Mouse (Mus musculus) spleen, adult 2 months (tissue): ENCODE results near the gene Apoc1. TPM values are rescaled to one million over a fixed set of nuclear protein-coding genes. Genes with fewer than 3 reads are reported as not detected.

Experiments used
- DNase-seq, 2 experiments: peaks; one replicate each; pipeline versions ENCODE4 v3.0.0 to v3.0.0-alpha.2; 2012 to 2021; ENCODE audit warnings: low spot score in 2 of 2, low read depth in 1 of 2
- H3K27ac ChIP-seq: fragments of 200-500 bp; 2 replicates; pipeline ENCODE4 v1.5.1; 2012; ENCODE audit warnings: low read length, inconsistent platforms; ENCODE audit not compliant: insufficient read depth
- H3K27me3 ChIP-seq: fragments of 200-500 bp; 2 replicates; pipeline ENCODE4 v1.6.1; 2012; ENCODE audit warnings: mild to moderate bottlenecking, moderate library complexity, low read length, inconsistent platforms; ENCODE audit not compliant: control insufficient read depth, insufficient read depth
- H3K36me3 ChIP-seq: fragments of 200-500 bp; 2 replicates; pipeline ENCODE4 v1.6.1; 2012; ENCODE audit warnings: mild to moderate bottlenecking, low read length, inconsistent platforms; ENCODE audit not compliant: control insufficient read depth, insufficient read depth
- H3K4me1 ChIP-seq: fragments of 200-500 bp; 2 replicates; pipeline ENCODE4 v1.6.1; 2011; ENCODE audit warnings: inconsistent platforms; ENCODE audit not compliant: control insufficient read depth, insufficient read depth, insufficient read length
- H3K4me3 ChIP-seq: fragments of 200-500 bp; 2 replicates; pipeline ENCODE4 v1.5.1; 2011; ENCODE audit warnings: mild to moderate bottlenecking, inconsistent platforms; ENCODE audit not compliant: insufficient read depth, insufficient read length; ENCODE audit errors: extremely low read depth
- CTCF ChIP-seq: fragments of 200-500 bp; IDR thresholded peaks from 2 replicates; pipeline ENCODE4 v1.5.1; 2011; ENCODE audit warnings: mild to moderate bottlenecking, inconsistent platforms; ENCODE audit not compliant: insufficient read depth, insufficient read length, insufficient replicate concordance; ENCODE audit errors: extremely low read depth
- POLR2A ChIP-seq: fragments of 200-500 bp; IDR thresholded peaks from 2 replicates; pipeline ENCODE4 v1.6.1; 2011; ENCODE audit warnings: low read depth, low read length, inconsistent platforms
- WGBS: fragments of 180-500 bp; shearing (Covaris S2); methylation state at CpG from one replicate; pipeline ENCODE4 v1.1.7; 2018; 5-methylcytosine and 5-hydroxymethylcytosine counted together
- polyA plus RNA-seq: library from polyadenylated mRNA; depleted of rRNA; stranded (reverse); fragments of >200 nt; gene quantifications from 2 replicates; pipeline ENCODE4 v1.2.3, GENCODE M21; 2012

Apoc1 gene
- polyA plus RNA-seq, 1 experiment, result 4.3 TPM

- Histone ChIP-seq H3K27ac (peak within 1 kb of the TSS; percentile 85), H3K36me3 (peaks cover 11% of the 10 kb centered on the region), H3K4me1 (peaks cover 22% of the 10 kb centered on the region), H3K4me3 (peak within 1 kb of the TSS; percentile 49), H3K27me3 (no peaks in the 10 kb centered on the region)
- no peak for TF ChIP-seq CTCF
- TF ChIP-seq POLR2A, result no peak
- DNase-seq, result peak in 1 of 2 experiments; percentile 33
- WGBS, result 8% methylated on average over 20 of the region's 20 CpGs
Measured at GRCm38 (mm10) chr7:19698907-19699826, 6.7 kb upstream of the Apoc1 start, which contains the start of gene Apoe. Gene Apoe, minus strand, starts transcription at chr7:19699188.

DNA sequence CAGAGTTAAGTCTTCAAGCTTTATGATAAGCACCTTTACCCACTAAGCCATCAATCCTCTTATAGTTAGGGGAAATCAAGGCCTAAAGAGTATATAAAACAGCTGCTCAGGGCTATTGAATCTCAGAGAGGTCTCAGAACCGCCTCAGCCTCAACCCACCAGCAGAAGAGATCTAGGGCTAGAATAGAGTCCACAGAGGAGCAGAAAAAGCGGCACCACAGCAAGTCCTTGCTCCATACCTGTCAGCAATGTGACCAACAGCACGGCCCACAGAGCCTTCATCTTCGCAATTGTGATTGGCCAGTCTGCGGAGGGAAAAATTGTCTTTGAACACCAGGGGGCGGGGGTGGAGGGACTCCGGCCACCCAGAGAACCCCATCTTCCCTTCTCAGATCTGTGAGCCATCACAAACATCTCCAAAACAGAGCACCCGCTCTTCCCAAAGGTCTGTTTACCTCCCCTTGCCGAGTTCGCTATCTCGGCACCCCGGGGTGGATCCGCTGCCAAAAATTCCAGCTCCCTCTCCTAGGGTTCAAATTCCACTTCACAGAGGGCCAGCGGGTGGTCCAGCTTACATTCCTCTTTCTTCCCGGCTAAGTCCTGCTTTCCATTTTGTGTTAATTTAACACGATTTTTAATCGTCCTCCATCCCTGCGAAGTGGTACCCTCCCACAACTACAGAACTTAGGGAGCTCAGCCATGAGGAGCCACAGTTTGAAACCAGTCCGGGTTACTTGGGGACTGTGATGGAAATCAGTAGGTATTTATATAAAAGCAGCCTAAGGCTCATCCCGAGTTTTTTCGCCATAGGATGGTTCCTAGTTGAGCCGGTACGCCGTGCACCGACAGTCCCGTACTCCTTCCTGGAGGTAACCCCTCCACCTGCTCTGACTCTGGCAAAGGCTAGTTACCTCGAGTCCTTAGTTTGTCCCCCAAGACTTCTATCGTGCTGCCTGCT lies 5.8 kb upstream of the Apoc1 start:
- TF ChIP-seq POLR2A (no peak), CTCF (0 out of 2 replicates have a peak, but pooled peaks have one; percentile 27)
- Histone ChIP-seq H3K4me1 (peaks cover 22% of the 10 kb centered on the region), H3K4me3 (peak overlapping the region; percentile 49), H3K27me3 (no peaks in the 10 kb centered on the region), H3K27ac (peak overlapping the region; percentile 85), H3K36me3 (peaks cover 11% of the 10 kb centered on the region)
- 12% methylated on average over 28 of the region's 28 CpGs for WGBS
- peak in 1 of 2 experiments; percentile 23 for DNase-seq

GRCm38 (mm10) chr7:19696336-19696873 lies 3.9 kb upstream of the Apoc1 start:
- Histone ChIP-seq H3K27me3 (no peaks in the 10 kb centered on the region), H3K36me3 (peaks cover 10% of the 10 kb centered on the region), H3K4me1 (peaks cover 21% of the 10 kb centered on the region), H3K4me3 (no peak overlapping the region), H3K27ac (no peak overlapping the region)
- DNase-seq, result no peak
- 96% methylated on average over 34 of the region's 34 CpGs for WGBS
- TF ChIP-seq CTCF, result no peak
- no peak for TF ChIP-seq POLR2A

DNA sequence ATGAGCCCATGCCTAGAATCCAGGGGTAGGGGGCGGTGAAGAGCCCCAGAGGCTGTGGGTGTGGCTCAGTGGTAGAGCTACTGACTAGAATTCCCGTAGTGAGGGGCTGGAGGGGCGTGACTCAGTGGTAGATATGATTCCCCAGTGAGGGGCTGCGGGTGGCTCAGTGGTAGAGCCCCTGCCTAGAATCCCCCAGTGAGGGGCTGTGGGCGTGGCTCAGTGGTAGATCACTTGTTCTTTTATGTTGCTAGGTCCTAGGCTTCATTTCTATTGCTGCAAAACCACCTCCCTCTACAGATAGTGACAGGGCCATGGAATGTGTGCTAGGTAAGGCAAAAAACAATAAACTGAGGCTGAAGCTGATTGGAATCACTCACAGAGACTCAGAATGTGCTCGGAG lies 3.4 kb upstream of the Apoc1 start:
- 84% methylated on average over 6 of the region's 6 CpGs for WGBS
- Histone ChIP-seq H3K36me3 (peaks cover 10% of the 10 kb centered on the region), H3K27ac (no peak overlapping the region), H3K4me3 (no peak overlapping the region), H3K27me3 (no peaks in the 10 kb centered on the region), H3K4me1 (peaks cover 18% of the 10 kb centered on the region)
- DNase-seq, result no peak
- TF ChIP-seq POLR2A (no peak), CTCF (no peak)

GRCm38 (mm10) chr7:19695213-19695594 lies 2.7 kb upstream of the Apoc1 start:
- 33% methylated on average over 8 of the region's 8 CpGs for WGBS
- no peaks in the 10 kb centered on the region for H3K27me3 ChIP-seq
- no peak for DNase-seq
- peaks cover 10% of the 10 kb centered on the region for H3K36me3 ChIP-seq
- no peak for TF ChIP-seq POLR2A
- TF ChIP-seq CTCF, result no peak
- no peak overlapping the region for H3K4me3 ChIP-seq
- peak overlapping the region; percentile 18 for H3K27ac ChIP-seq
- peaks cover 11% of the 10 kb centered on the region for H3K4me1 ChIP-seq

- DNase-seq, result no peak
- no peak overlapping the region for H3K4me3 ChIP-seq
- H3K27ac ChIP-seq, result peak overlapping the region; percentile 18
- no peak for TF ChIP-seq POLR2A
- TF ChIP-seq CTCF, result no peak
- peaks cover 8% of the 10 kb centered on the region for H3K4me1 ChIP-seq
- 82% methylated on average over 10 of the region's 10 CpGs for WGBS
- H3K27me3 ChIP-seq, result no peaks in the 10 kb centered on the region
- peaks cover 10% of the 10 kb centered on the region for H3K36me3 ChIP-seq
Measured at GRCm38 (mm10) chr7:19694336-19695212, 2.1 kb upstream of the Apoc1 start.
